ENCODE assay signal across 27 mouse cellular contexts in the genomic region with DNA sequence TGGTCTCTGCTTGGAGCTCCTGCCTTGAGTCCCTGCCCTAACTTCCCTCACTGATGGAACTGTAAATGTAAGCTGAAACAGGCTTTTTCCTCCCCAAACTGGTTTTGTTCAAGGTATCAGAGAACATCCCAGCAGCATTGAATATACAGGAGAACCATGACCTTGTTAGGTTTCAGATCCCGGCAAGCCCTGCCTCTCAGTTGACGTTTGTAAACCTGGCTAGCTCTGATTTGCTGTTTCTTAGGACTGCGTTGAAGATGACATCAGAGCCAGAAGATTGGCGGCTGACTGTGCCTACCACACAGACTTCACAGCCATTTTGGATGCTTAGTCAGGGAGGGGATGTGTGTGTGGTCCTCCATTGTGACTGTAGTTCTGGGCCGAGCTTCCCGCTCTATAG. TPM values are rescaled to one million over a fixed set of nuclear protein-coding genes. Genes with fewer than 3 reads are reported as not detected.
DNase-seq lines count a peak whose midpoint lies in the region; ATAC-seq and TF ChIP-seq lines count a peak whose summit lies in the region.
"Had no signal": no experiment of that assay in that cellular context is flagged by ENCODE, and none has a peak within 500 bp of the region (broad histone marks: within the 10 kb centered on the region; RNA-seq: fewer than 3 reads in every experiment).

No protein-coding gene starts in this region.

- no peaks in the 10 kb centered on the region for H3K79me2 ChIP-seq in MEL (ENCODE audit: control insufficient read depth, insufficient read depth, low read length, poor library complexity)

- no peaks in the 10 kb centered on the region for H3K36me3 ChIP-seq in forebrain, embryonic 11.5 days (ENCODE audit: control insufficient read depth, insufficient read depth, low read length)
- H3K36me3 ChIP-seq in forebrain, postnatal 0 days (ENCODE audit: insufficient read depth): no peaks in the 10 kb centered on the region; the same call in 1 of the 2 replicates
- H3K36me3 ChIP-seq in MEL (ENCODE audit: control insufficient read depth in 1 of 2, insufficient read depth in 2 of 2, low read length in 2 of 2): peaks cover 0 to 24% of the 10 kb centered on the region in 2 experiments; a peak in 2 of 4 replicates
- H3K36me3 ChIP-seq: embryonic facial prominence, embryonic 15.5 days had no signal

- TF ChIP-seq CTCF in forebrain, postnatal 0 days (IDR thresholded peaks at IDR 0.05; ENCODE audit: low read depth): no peak
- TF ChIP-seq CTCF in MEL (IDR thresholded peaks at IDR 0.05 in 2 of 3, conservative IDR thresholded peaks at IDR 0.05 in 1 of 3; ENCODE audit: control insufficient read depth in 1 of 3, insufficient read depth in 1 of 3, low read depth in 2 of 3, low read length in 3 of 3, poor library complexity in 1 of 3, severe bottlenecking in 1 of 3): no peak

- TF ChIP-seq RAD21 in MEL (IDR thresholded peaks at IDR 0.05; ENCODE audit: low read depth, low read length): no peak

- peak; percentile 43 for DNase-seq in forebrain, embryonic 11.5 days (ENCODE audit: low spot score)
- DNase-seq in forebrain, postnatal 0 days: no peak
- DNase-seq in ES-CJ7 (ENCODE audit: low read depth, low spot score) (peak; percentile 96), MEL (ENCODE audit: low read depth, low spot score) (peak; percentile 69), ZHBTc4 (ENCODE audit: low read depth, low spot score) (peak; percentile 96)
- DNase-seq in heart, adult 9 months (ENCODE audit: low spot score in 2 of 2): no peak
- DNase-seq in embryo, embryonic 9.5 days (ENCODE audit: extremely low spot score): no peak
- DNase-seq in layer of hippocampus, adult 11-12 months (ENCODE audit: low spot score): no peak
- DNase-seq: adrenal gland, adult 2 months; adrenal gland, postnatal 10 days; adrenal gland, postnatal 25 days; B cell, adult 2 months; cerebellum, adult 11 months; cerebellum, adult 18-20 months; cerebellum, adult 8-10 months; cerebellum, adult 9-11 months; cerebellum, postnatal 14 days; cerebellum, postnatal 36 days had no signal

- H3K9me3 ChIP-seq in forebrain, embryonic 11.5 days (ENCODE audit: control insufficient read depth, low read length): no peaks in the 10 kb centered on the region
- no peaks in the 10 kb centered on the region for H3K9me3 ChIP-seq in forebrain, postnatal 0 days (ENCODE audit: low read length)
- H3K9me3 ChIP-seq in MEL (replicated peaks; ENCODE audit: insufficient read depth, low read length): no peaks in the 10 kb centered on the region
- H3K9me3 ChIP-seq: embryonic facial prominence, embryonic 13.5 days; embryonic facial prominence, embryonic 15.5 days; forebrain, embryonic 13.5 days; forebrain, embryonic 15.5 days had no signal

- TF ChIP-seq POLR2A in MEL (IDR thresholded peaks at IDR 0.05; ENCODE audit: control insufficient read depth in 1 of 2, insufficient read depth in 1 of 2, low read depth in 1 of 2, low read length in 2 of 2, poor library complexity in 1 of 2): no peak

- no peak overlapping the region for H3K4me2 ChIP-seq in forebrain, embryonic 11.5 days (ENCODE audit: low read depth, low read length, severe bottlenecking)
- H3K4me2 ChIP-seq in forebrain, postnatal 0 days (ENCODE audit: low read depth): no peak overlapping the region
- H3K4me2 ChIP-seq: embryonic facial prominence, embryonic 13.5 days; forebrain, embryonic 13.5 days; forebrain, embryonic 15.5 days had no signal

- no peak for TF ChIP-seq EP300 in MEL (IDR thresholded peaks at IDR 0.05; ENCODE audit: low read depth in 1 of 2, low read length in 2 of 2)

- H3K4me1 ChIP-seq in forebrain, embryonic 11.5 days (replicated peaks; ENCODE audit: control insufficient read depth, insufficient read depth, low read length): peaks cover 5% of the 10 kb centered on the region; the same call in 1 of the 2 replicates
- H3K4me1 ChIP-seq in forebrain, postnatal 0 days (ENCODE audit: insufficient read depth): peaks cover 6% of the 10 kb centered on the region
- H3K4me1 ChIP-seq in MEL (ENCODE audit: control insufficient read depth in 1 of 2, insufficient read depth in 2 of 2, low read length in 2 of 2): peaks cover 4 to 28% of the 10 kb centered on the region in 2 experiments; a peak in 3 of 4 replicates

- WGBS in forebrain, embryonic 11.5 days: 94% methylated on average over 6 of the region's 6 CpGs
- 94% methylated on average over 6 of the region's 6 CpGs for WGBS in forebrain, postnatal 0 days

- H3K4me3 ChIP-seq in forebrain, embryonic 11.5 days (ENCODE audit: low read depth, low read length): no peak overlapping the region
- no peak overlapping the region for H3K4me3 ChIP-seq in forebrain, postnatal 0 days (ENCODE audit: low read depth, low read length)
- H3K4me3 ChIP-seq in MEL (ENCODE audit: control insufficient read depth in 1 of 2, insufficient read depth in 1 of 2, low read depth in 2 of 2, low read length in 2 of 2): no peak overlapping the region
- H3K4me3 ChIP-seq: embryonic facial prominence, embryonic 13.5 days; embryonic facial prominence, embryonic 15.5 days; erythroblast, embryonic 14.5 days; forebrain, embryonic 10.5 days; forebrain, embryonic 13.5 days; forebrain, embryonic 15.5 days had no signal

- no peak for ATAC-seq in forebrain, embryonic 11.5 days (replicated peaks; ENCODE audit: low FRiP score)
- ATAC-seq in forebrain, postnatal 0 days: no peak
- ATAC-seq: CD4-positive, CD25-positive, alpha-beta regulatory T cell, adult 4 months; forebrain, embryonic 13.5 days; forebrain, embryonic 15.5 days had no signal

- 0 out of 2 replicates have a peak, but pooled peaks cover 2% of the 10 kb centered on the region for H3K27me3 ChIP-seq in forebrain, embryonic 11.5 days (ENCODE audit: control insufficient read depth, insufficient read depth, low read length)
- no peaks in the 10 kb centered on the region for H3K27me3 ChIP-seq in forebrain, postnatal 0 days (ENCODE audit: insufficient read depth, low read length)
- H3K27me3 ChIP-seq in MEL (ENCODE audit: control insufficient read depth in 1 of 2, insufficient read depth in 2 of 2, low read length in 2 of 2): no peaks in the 10 kb centered on the region
- H3K27me3 ChIP-seq: CH12.LX; embryonic facial prominence, embryonic 15.5 days; forebrain, embryonic 15.5 days had no signal

- H3K9ac ChIP-seq in forebrain, embryonic 11.5 days (ENCODE audit: low read length): no peak overlapping the region
- no peak overlapping the region for H3K9ac ChIP-seq in forebrain, postnatal 0 days
- H3K9ac ChIP-seq in MEL (ENCODE audit: control insufficient read depth, low read depth, low read length, poor library complexity, severe bottlenecking): no peak overlapping the region
- H3K9ac ChIP-seq: embryonic facial prominence, embryonic 13.5 days; embryonic facial prominence, embryonic 15.5 days; forebrain, embryonic 13.5 days; forebrain, embryonic 15.5 days had no signal

- H3K27ac ChIP-seq in forebrain, embryonic 11.5 days (ENCODE audit: low read depth, low read length): no peak overlapping the region
- H3K27ac ChIP-seq in forebrain, postnatal 0 days (ENCODE audit: low read depth, low read length): no peak overlapping the region
- H3K27ac ChIP-seq in MEL (ENCODE audit: control insufficient read depth, low read depth, low read length): no peak overlapping the region
- H3K27ac ChIP-seq: embryonic facial prominence, embryonic 13.5 days; embryonic facial prominence, embryonic 15.5 days; forebrain, embryonic 10.5 days; forebrain, embryonic 13.5 days; forebrain, embryonic 15.5 days had no signal

TF ChIP-seq in MEL, 35 proteins besides CTCF, POLR2A, EP300 and RAD21:
- TF ChIP-seq HCFC1 (IDR thresholded peaks at IDR 0.05; ENCODE audit: low read depth, low read length) (no peak), TBP (IDR thresholded peaks at IDR 0.05; ENCODE audit: low read depth, low read length) (no peak), CHD2 (IDR thresholded peaks at IDR 0.05; ENCODE audit: low read length) (no peak), UBTF (IDR thresholded peaks at IDR 0.05; ENCODE audit: borderline replicate concordance, insufficient read depth, low read depth, low read length) (no peak)

RNA-seq across cellular contexts. Expression of a gene that starts 15.3 kb away (rescaled TPM):
- 35.9 and 41.3 TPM in 2 replicates for polyA plus RNA-seq in forebrain, embryonic 11.5 days (2014; fragmentation: Nextera tagmentation; extraction: Ambion mirVana)
- total RNA-seq in forebrain, postnatal 0 days (2014; rRNA removed): 68.9 and 72.7 TPM in 2 replicates
- polyA plus RNA-seq in forebrain, postnatal 0 days (2015; fragmentation: Nextera tagmentation; extraction: Ambion mirVana): 60.0 and 67.0 TPM in 2 replicates
- total RNA-seq in MEL (2012; rRNA removed): 168 and 174 TPM in 2 replicates
- polyA plus RNA-seq in MEL (2012; ENCODE audit: insufficient read depth in 1 of 2, insufficient read length in 2 of 2, low read depth in 1 of 2, low replicate concordance in 2 of 2, missing spikeins in 1 of 2): 100 to 1,000 TPM in 1 of 2 experiments, 10 to 100 TPM in 1; 67.5 to 171 TPM

RNA-seq across cellular contexts. Expression of a gene that starts 24.3 kb away (rescaled TPM):
- polyA plus RNA-seq in forebrain, embryonic 11.5 days (2014; fragmentation: Nextera tagmentation; extraction: Ambion mirVana): 0.09 and 0.11 TPM in 2 replicates
- total RNA-seq in forebrain, postnatal 0 days (2014; rRNA removed): 2.7 and 2.8 TPM in 2 replicates
- polyA plus RNA-seq in forebrain, postnatal 0 days (2015; fragmentation: Nextera tagmentation; extraction: Ambion mirVana): 1.9 and 2.3 TPM in 2 replicates
- 0.04 TPM in 1 of 2 replicates, not detected in the other for total RNA-seq in MEL (2012; rRNA removed)
- under 1 TPM in 1 of 2 experiments, not detected in 1; 0.08 TPM for polyA plus RNA-seq in MEL (2012; ENCODE audit: insufficient read depth in 1 of 2, insufficient read length in 2 of 2, low read depth in 1 of 2, low replicate concordance in 2 of 2, missing spikeins in 1 of 2)
- total RNA-seq: CH12.LX had no signal
- polyA plus RNA-seq: erythroblast, embryonic 14.5 days; G1E had no signal

RNA-seq across cellular contexts. Expression of a gene that starts 41.2 kb away (rescaled TPM):
- 55.7 and 57.9 TPM in 2 replicates for polyA plus RNA-seq in forebrain, embryonic 11.5 days (2014; fragmentation: Nextera tagmentation; extraction: Ambion mirVana)
- 18.7 and 19.5 TPM in 2 replicates for total RNA-seq in forebrain, postnatal 0 days (2014; rRNA removed)
- 19.9 and 26.4 TPM in 2 replicates for polyA plus RNA-seq in forebrain, postnatal 0 days (2015; fragmentation: Nextera tagmentation; extraction: Ambion mirVana)
- 76.4 and 83.9 TPM in 2 replicates for total RNA-seq in MEL (2012; rRNA removed)
- 10 to 100 TPM in 1 of 2 experiments, not detected in 1; 99.7 TPM for polyA plus RNA-seq in MEL (2012; ENCODE audit: insufficient read depth in 1 of 2, insufficient read length in 2 of 2, low read depth in 1 of 2, low replicate concordance in 2 of 2, missing spikeins in 1 of 2)

RNA-seq across cellular contexts. Expression of a gene that starts 58.4 kb away (rescaled TPM):
- polyA plus RNA-seq in forebrain, embryonic 11.5 days (2014; fragmentation: Nextera tagmentation; extraction: Ambion mirVana): 7.0 and 8.4 TPM in 2 replicates
- 19.8 and 20.0 TPM in 2 replicates for total RNA-seq in forebrain, postnatal 0 days (2014; rRNA removed)
- polyA plus RNA-seq in forebrain, postnatal 0 days (2015; fragmentation: Nextera tagmentation; extraction: Ambion mirVana): 26.2 and 41.6 TPM in 2 replicates
- 13.8 and 16.6 TPM in 2 replicates for total RNA-seq in MEL (2012; rRNA removed)
- polyA plus RNA-seq in MEL (2012; ENCODE audit: insufficient read depth in 1 of 2, insufficient read length in 2 of 2, low read depth in 1 of 2, low replicate concordance in 2 of 2, missing spikeins in 1 of 2): 10 to 100 TPM; 45.6 to 53.9 TPM

Comparison
In these comparisons a context has a peak if more than half of its experiments do, and no peak if none do; other contexts are left out.
1. DNase-seq: peak in forebrain, embryonic 11.5 days (single experiment), ES-CJ7 (single experiment), MEL (single experiment) and ZHBTc4 (single experiment); none in forebrain, postnatal 0 days (single experiment), heart, adult 9 months (0 of 2), embryo, embryonic 9.5 days (single experiment) and layer of hippocampus, adult 11-12 months (single experiment).